Mouse (Mus musculus): Measurements from ENCODE around the gene Tab2.
A peak's percentile ranks its signal among the peaks of the same experiment; 100 is the strongest.

Gene Tab2

DNA sequence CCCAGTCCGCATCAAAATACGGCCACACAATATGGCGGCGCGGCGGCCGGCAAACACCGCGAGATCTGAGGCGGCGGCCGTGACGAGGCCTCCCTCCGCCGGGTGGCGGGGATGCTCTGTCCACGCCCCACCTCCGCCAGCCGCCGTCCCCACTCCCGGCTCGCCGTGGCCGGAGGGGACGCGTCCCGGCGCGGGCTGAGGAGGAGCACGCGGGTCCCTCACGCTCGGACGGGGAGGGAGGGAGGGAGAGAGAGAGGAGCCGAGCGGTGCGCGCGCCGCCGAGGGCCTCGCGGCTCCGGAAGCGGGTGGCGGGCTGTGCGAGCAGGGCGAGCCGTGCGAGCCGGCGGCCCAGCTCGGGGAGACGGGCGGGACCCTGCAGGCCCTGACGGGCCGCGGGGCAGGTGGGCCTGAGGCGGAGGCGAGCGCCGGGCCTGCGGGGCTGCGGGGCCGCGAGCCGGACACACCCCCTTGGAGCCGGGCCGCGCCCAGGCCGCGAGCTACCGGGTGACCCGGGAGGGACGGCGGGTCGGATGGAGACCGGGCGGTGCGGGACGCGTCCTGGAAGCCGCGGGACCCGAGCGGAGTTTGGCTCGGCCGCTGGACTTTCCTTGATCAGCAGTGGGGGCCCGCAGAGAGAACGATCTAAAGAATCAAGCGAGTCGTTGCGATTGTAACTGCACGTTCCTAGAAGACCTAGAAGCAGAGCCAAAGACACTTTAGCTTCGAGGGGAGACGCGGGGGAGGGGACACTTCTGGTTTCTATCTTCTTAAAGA is at the start of gene Tab2:
Gene Tab2, minus strand, starts transcription at position 3 of the 774 bp plus-strand sequence.
- TF ChIP-seq CTCF (conservative IDR thresholded peaks at IDR 0.05; ENCODE audit: low read length) (no peak), POU5F1 (IDR thresholded peaks at IDR 0.05; ENCODE audit: borderline replicate concordance, low read length) (no peak), NANOG (IDR thresholded peaks at IDR 0.05; ENCODE audit: borderline replicate concordance, low read length) (no peak)
- peak within 1 kb of the TSS; percentile 89 for H3K4me3 ChIP-seq (replicated peaks; ENCODE audit: low read length)
- H3K27me3 ChIP-seq (ENCODE audit: insufficient read depth, low read length): no peaks in the 10 kb centered on the region
- no peaks in the 10 kb centered on the region for H3K36me3 ChIP-seq (ENCODE audit: insufficient read depth, low read length)
- peaks cover 30% of the 10 kb centered on the region for H3K4me1 ChIP-seq (replicated peaks; ENCODE audit: low read depth, low read length)
- H3K9me3 ChIP-seq (ENCODE audit: low read length): no peaks in the 10 kb centered on the region

DNA sequence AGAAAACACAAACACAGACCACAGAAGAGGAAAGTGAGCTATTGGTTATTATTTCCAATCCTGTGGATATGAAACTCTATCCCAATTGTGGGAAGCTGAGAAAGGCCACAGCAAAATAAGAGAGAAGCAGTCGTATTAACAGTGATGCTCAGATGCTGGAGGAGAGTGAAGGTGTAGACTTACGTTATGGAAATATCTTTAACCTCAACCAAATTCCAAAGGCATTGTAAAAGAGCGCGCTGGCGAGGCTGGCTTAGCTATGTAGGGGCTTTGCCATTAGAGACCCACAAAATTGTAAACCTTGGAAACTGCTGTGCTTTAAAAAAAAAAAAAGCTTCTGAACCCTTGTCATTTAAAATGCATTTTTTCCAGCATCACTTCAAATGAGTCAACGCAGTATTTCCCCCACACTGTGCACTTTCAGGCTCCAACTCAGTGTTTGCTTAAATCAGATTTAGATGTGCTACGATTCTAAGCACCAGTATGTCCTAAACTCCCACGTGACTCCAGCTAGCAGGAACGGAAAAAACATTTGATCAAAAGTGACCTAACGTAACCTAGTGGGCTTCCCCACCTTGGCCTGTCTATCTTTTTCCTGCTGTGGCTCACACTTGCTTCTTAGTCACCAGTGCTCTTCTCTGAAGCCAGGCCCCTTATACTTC is 36.4 kb upstream of the Tab2 start:
- H3K4me1 ChIP-seq (replicated peaks; ENCODE audit: low read depth, low read length): no peaks in the 10 kb centered on the region
- no peaks in the 10 kb centered on the region for H3K36me3 ChIP-seq (ENCODE audit: insufficient read depth, low read length)
- H3K27me3 ChIP-seq (ENCODE audit: insufficient read depth, low read length): no peaks in the 10 kb centered on the region
- no peak for TF ChIP-seq POU5F1 (IDR thresholded peaks at IDR 0.05; ENCODE audit: borderline replicate concordance, low read length)
- TF ChIP-seq CTCF (conservative IDR thresholded peaks at IDR 0.05; ENCODE audit: low read length): no peak
- no peak for TF ChIP-seq NANOG (IDR thresholded peaks at IDR 0.05; ENCODE audit: borderline replicate concordance, low read length)
- no peak overlapping the region for H3K4me3 ChIP-seq (replicated peaks; ENCODE audit: low read length)
- no peaks in the 10 kb centered on the region for H3K9me3 ChIP-seq (ENCODE audit: low read length)

DNA sequence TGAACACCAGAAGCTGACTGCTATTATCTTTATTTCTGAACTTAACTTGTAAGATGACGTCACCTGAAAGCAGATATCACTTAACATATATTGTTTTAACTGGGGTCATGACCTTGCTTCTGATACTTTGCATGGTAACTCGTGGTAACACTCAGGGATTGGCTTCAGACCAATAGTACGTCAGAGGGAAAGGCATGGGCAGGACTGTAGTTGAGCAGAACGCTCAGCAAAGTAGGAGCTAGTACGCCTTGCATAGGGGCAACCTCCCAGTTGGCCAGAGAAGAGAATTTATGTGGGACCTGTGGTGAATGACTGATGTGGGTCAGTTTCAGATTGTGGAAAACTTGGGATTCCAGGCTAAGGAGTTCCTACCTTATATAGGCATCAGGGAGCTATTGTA is 35.6 kb upstream of the Tab2 start:
- no peaks in the 10 kb centered on the region for H3K9me3 ChIP-seq (ENCODE audit: low read length)
- TF ChIP-seq POU5F1 (IDR thresholded peaks at IDR 0.05; ENCODE audit: borderline replicate concordance, low read length): no peak
- no peak for TF ChIP-seq NANOG (IDR thresholded peaks at IDR 0.05; ENCODE audit: borderline replicate concordance, low read length)
- TF ChIP-seq CTCF (conservative IDR thresholded peaks at IDR 0.05; ENCODE audit: low read length): no peak
- no peaks in the 10 kb centered on the region for H3K36me3 ChIP-seq (ENCODE audit: insufficient read depth, low read length)
- H3K4me3 ChIP-seq (replicated peaks; ENCODE audit: low read length): no peak overlapping the region
- H3K4me1 ChIP-seq (replicated peaks; ENCODE audit: low read depth, low read length): no peaks in the 10 kb centered on the region
- no peaks in the 10 kb centered on the region for H3K27me3 ChIP-seq (ENCODE audit: insufficient read depth, low read length)

DNA sequence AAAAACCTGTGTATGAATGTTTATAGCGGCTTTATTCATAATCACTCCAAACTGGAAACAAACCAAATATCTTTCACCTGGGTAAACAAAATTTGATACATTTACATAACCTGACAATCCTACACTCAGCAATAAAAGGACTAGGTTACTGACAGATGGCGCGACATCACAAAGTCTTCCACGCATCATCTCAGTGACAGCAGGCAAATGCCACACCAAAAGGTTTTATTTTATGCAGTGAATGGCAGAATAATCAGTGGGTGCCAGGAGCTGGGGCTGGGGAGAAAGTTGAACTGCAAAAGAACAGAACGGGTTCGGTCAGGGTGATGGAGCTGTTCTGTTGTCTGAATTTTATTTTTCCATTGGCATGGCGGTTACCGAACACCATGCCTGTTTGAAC is 31.5 kb upstream of the Tab2 start:
- Histone ChIP-seq H3K4me3 (replicated peaks; ENCODE audit: low read length) (no peak overlapping the region), H3K4me1 (replicated peaks; ENCODE audit: low read depth, low read length) (no peaks in the 10 kb centered on the region), H3K36me3 (ENCODE audit: insufficient read depth, low read length) (no peaks in the 10 kb centered on the region), H3K9me3 (ENCODE audit: low read length) (peaks cover 15% of the 10 kb centered on the region), H3K27me3 (ENCODE audit: insufficient read depth, low read length) (no peaks in the 10 kb centered on the region)
- no peak for TF ChIP-seq NANOG (IDR thresholded peaks at IDR 0.05; ENCODE audit: borderline replicate concordance, low read length)

DNA sequence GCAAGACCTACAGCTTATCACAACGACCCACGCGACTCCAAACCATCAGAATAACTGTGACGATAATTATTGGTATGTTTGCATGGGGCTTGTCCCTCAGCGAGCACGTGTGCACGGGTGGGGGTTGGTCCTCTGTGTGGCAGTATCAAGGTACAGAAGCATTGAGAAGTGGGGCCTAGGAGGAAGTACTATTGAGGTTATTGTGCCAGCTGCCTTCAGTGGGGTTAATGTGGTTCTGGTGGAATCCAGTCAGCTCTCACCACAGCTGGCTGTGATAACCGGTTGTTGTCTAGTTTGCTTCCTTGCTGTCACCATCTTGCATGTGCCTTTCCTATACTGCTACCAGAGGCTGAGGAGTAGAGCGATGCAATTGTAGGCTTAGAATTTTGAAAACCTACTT is 20.4 kb upstream of the Tab2 start:
- H3K9me3 ChIP-seq (ENCODE audit: low read length): peaks cover 7% of the 10 kb centered on the region; the same call in 1 of the 2 replicates
- H3K36me3 ChIP-seq (ENCODE audit: insufficient read depth, low read length): no peaks in the 10 kb centered on the region
- no peak overlapping the region for H3K4me3 ChIP-seq (replicated peaks; ENCODE audit: low read length)
- TF ChIP-seq CTCF (conservative IDR thresholded peaks at IDR 0.05; ENCODE audit: low read length) (no peak), NANOG (IDR thresholded peaks at IDR 0.05; ENCODE audit: borderline replicate concordance, low read length) (no peak), POU5F1 (IDR thresholded peaks at IDR 0.05; ENCODE audit: borderline replicate concordance, low read length) (no peak)
- no peaks in the 10 kb centered on the region for H3K27me3 ChIP-seq (ENCODE audit: insufficient read depth, low read length)
- H3K4me1 ChIP-seq (replicated peaks; ENCODE audit: low read depth, low read length): no peaks in the 10 kb centered on the region

DNA sequence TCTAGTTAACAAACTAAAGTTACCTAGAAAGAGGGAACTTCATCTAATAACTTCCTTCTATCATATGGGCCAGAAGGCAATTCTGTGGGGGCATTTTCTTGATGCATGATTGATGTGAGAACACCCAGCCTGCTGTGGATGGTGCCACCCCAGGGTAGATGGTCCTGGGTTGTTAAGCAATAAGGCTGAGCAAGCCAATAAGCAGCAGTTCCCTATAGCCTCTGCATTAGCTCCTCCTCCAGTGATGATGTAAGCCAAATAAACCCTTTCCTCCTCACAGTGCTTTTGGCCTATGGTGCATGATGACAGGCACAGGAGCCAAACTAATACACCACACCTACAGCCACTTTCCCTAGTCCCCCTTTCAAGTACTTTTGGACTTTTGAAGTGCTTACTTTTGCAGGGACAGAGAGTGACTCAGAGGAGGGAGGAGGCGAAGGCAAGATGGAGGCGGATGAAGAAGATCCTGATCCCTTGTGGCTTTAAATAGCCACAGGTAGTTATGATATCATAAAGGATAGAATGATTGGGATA is 12.8 kb upstream of the Tab2 start:
- Histone ChIP-seq H3K4me3 (replicated peaks; ENCODE audit: low read length) (no peak overlapping the region), H3K36me3 (ENCODE audit: insufficient read depth, low read length) (no peaks in the 10 kb centered on the region), H3K9me3 (ENCODE audit: low read length) (no peaks in the 10 kb centered on the region), H3K27me3 (ENCODE audit: insufficient read depth, low read length) (no peaks in the 10 kb centered on the region; the same call in 1 of the 2 replicates), H3K4me1 (replicated peaks; ENCODE audit: low read depth, low read length) (no peaks in the 10 kb centered on the region)
- no peak for TF ChIP-seq POU5F1 (IDR thresholded peaks at IDR 0.05; ENCODE audit: borderline replicate concordance, low read length)
- no peak for TF ChIP-seq NANOG (IDR thresholded peaks at IDR 0.05; ENCODE audit: borderline replicate concordance, low read length)
- no peak for TF ChIP-seq CTCF (conservative IDR thresholded peaks at IDR 0.05; ENCODE audit: low read length)

DNA sequence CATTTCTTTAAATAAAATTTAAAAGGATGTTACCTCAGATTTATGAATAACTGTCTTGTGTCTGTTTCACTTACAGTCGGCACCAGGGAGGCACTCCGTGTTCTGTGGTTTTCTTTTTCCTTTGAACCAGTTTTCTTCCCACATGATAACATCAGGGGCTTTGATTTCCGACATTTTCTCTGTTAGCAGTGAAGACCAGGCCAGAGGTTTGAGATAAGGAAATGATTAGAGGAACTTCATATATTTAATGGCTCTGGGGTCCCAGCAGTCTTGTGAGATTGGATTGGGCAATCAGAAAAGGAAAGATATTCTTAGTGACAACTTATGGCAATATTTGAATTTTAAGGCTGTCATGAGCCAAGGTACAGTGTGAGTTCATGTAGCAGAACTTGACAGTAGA is 11.1 kb upstream of the Tab2 start:
- Histone ChIP-seq H3K9me3 (ENCODE audit: low read length) (no peaks in the 10 kb centered on the region), H3K27me3 (ENCODE audit: insufficient read depth, low read length) (no peaks in the 10 kb centered on the region; the same call in 1 of the 2 replicates), H3K4me1 (replicated peaks; ENCODE audit: low read depth, low read length) (no peaks in the 10 kb centered on the region), H3K4me3 (replicated peaks; ENCODE audit: low read length) (no peak overlapping the region), H3K36me3 (ENCODE audit: insufficient read depth, low read length) (no peaks in the 10 kb centered on the region)
- no peak for TF ChIP-seq CTCF (conservative IDR thresholded peaks at IDR 0.05; ENCODE audit: low read length)
- TF ChIP-seq NANOG (IDR thresholded peaks at IDR 0.05; ENCODE audit: borderline replicate concordance, low read length): no peak
- no peak for TF ChIP-seq POU5F1 (IDR thresholded peaks at IDR 0.05; ENCODE audit: borderline replicate concordance, low read length)

DNA sequence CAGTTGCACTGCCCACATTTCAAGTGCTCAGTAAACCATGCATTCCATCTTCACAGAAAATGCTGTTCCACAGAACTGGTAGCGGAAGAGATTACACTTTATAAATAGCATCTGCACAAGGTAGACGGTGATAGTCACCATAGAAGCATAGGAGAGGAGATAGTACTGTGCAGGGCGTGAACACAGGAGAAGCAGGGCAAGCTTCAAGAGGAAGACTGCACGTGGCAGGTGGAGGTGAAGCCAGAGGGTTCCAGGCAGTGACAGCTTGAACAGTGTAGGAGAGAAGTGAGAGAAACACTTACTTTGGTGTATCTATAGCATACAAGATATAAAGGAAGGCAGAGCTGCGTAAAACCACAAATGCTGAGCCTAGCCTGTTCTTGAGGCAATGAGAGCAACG is 3.0 kb upstream of the Tab2 start:
- Histone ChIP-seq H3K9me3 (ENCODE audit: low read length) (no peaks in the 10 kb centered on the region), H3K27me3 (ENCODE audit: insufficient read depth, low read length) (no peaks in the 10 kb centered on the region), H3K4me1 (replicated peaks; ENCODE audit: low read depth, low read length) (peaks cover 22% of the 10 kb centered on the region), H3K4me3 (replicated peaks; ENCODE audit: low read length) (no peak overlapping the region), H3K36me3 (ENCODE audit: insufficient read depth, low read length) (no peaks in the 10 kb centered on the region)
- TF ChIP-seq NANOG (IDR thresholded peaks at IDR 0.05; ENCODE audit: borderline replicate concordance, low read length) (no peak), CTCF (conservative IDR thresholded peaks at IDR 0.05; ENCODE audit: low read length) (no peak), POU5F1 (IDR thresholded peaks at IDR 0.05; ENCODE audit: borderline replicate concordance, low read length) (no peak)

All from E14TG2a.4 (cell line).